Mouse (Mus musculus) lung, adult 2 months (tissue): ENCODE results near the gene Cnn1. TPM values are rescaled to one million over a fixed set of nuclear protein-coding genes. Genes with fewer than 3 reads are reported as not detected.

ENCODE experiments used
- DNase-seq: peaks from one replicate; pipeline ENCODE4 v3.0.0; 2022
- H3K4me1 ChIP-seq: fragments of 200-500 bp; 2 replicates; pipeline ENCODE4 v1.6.1; 2011; ENCODE audit warnings: low read length; ENCODE audit not compliant: control insufficient read depth, insufficient read depth
- H3K4me3 ChIP-seq: fragments of 200-500 bp; replicated peaks from 2 replicates; pipeline ENCODE3; 2011; ENCODE audit warnings: low read depth, mild to moderate bottlenecking, control low read depth, low read length; ENCODE audit errors: extremely low read depth
- CTCF ChIP-seq: fragments of 200-500 bp; IDR thresholded peaks from 2 replicates; pipeline ENCODE4 v1.5.1; 2011; ENCODE audit warnings: mild to moderate bottlenecking, low read length, control low read depth; ENCODE audit not compliant: insufficient read depth
- POLR2A ChIP-seq: fragments of 200-500 bp; IDR thresholded peaks from 2 replicates; pipeline ENCODE4 v1.6.1; 2011; ENCODE audit warnings: low read depth, mild to moderate bottlenecking, control low read depth, low read length, borderline replicate concordance; ENCODE audit errors: extremely low read depth
- WGBS: fragments of 180-500 bp; shearing (Covaris S2); methylation state at CpG from one replicate; pipeline ENCODE4 v1.1.7; 2018; 5-methylcytosine and 5-hydroxymethylcytosine counted together
- polyA plus RNA-seq: library from polyadenylated mRNA; depleted of rRNA; stranded (reverse); fragments of >200 nt; gene quantifications from 2 replicates; pipeline ENCODE4 v1.2.3, GENCODE M21; 2012; rRNA removed

The Cnn1 gene
- polyA plus RNA-seq, 1 experiment, result 94.3 TPM

- Histone ChIP-seq H3K4me3 (no peak overlapping the region), H3K4me1 (peaks cover 8% of the 10 kb centered on the region)
- no peak for TF ChIP-seq POLR2A
- TF ChIP-seq CTCF, result no peak
- WGBS, result 92% methylated on average over 3 of the region's 3 CpGs
- DNase-seq, result no peak
Measured at GRCm38 (mm10) chr9:22153810-22154209, 54.8 kb downstream of the Cnn1 start.

GRCm38 (mm10) chr9:22155614-22156013, 56.6 kb downstream of the Cnn1 start:
- Histone ChIP-seq H3K4me1 (peaks cover 8% of the 10 kb centered on the region), H3K4me3 (peak overlapping the region; percentile 50)
- DNase-seq, result peak; percentile 63
- peak; percentile 58 for TF ChIP-seq CTCF
- TF ChIP-seq POLR2A, result no peak
- 14% methylated on average over 10 of the region's 10 CpGs for WGBS

- Histone ChIP-seq H3K4me1 (peaks cover 8% of the 10 kb centered on the region), H3K4me3 (peak within 1 kb of the TSS; percentile 75)
- DNase-seq, result peak; percentile 98
- WGBS, result under 1% methylated on average over 65 of the region's 65 CpGs
- TF ChIP-seq CTCF (no peak), POLR2A (peak; percentile 90)
Measured at GRCm38 (mm10) chr9:22156497-22157245, 57.7 kb downstream of the Cnn1 start, which contains the start of gene Pigyl. TSS of gene Pigyl (plus strand) at chr9:22156846.

- TF ChIP-seq CTCF (no peak), POLR2A (no peak)
- Histone ChIP-seq H3K4me3 (peak overlapping the region; percentile 32), H3K4me1 (peaks cover 8% of the 10 kb centered on the region)
- no peak for DNase-seq
- 71% methylated on average over 34 of the region's 34 CpGs for WGBS
Measured at GRCm38 (mm10) chr9:22157516-22158265, 58.7 kb downstream of the Cnn1 start.

Other genes with a start within 250 kb of the Cnn1 start
- 262 and 278 TPM in 2 replicates for gene Dock6, start 246.6 kb upstream of the Cnn1 start, polyA plus RNA-seq
- 83.6 and 104 TPM in 2 replicates for gene Rab3d, start 181.0 kb upstream of the Cnn1 start, polyA plus RNA-seq
- 6.3 and 7.6 TPM in 2 replicates for gene Ccdc159, start 171.7 kb upstream of the Cnn1 start, polyA plus RNA-seq
- gene Tmem205, start 171.7 kb upstream of the Cnn1 start, polyA plus RNA-seq, result 190 and 194 TPM in 2 replicates
- gene Plppr2, start 162.2 kb upstream of the Cnn1 start, polyA plus RNA-seq, result 15.6 and 19.2 TPM in 2 replicates
- 10.1 and 10.8 TPM in 2 replicates for gene Swsap1, start 143.5 kb upstream of the Cnn1 start, polyA plus RNA-seq
- 10.7 and 11.1 TPM in 2 replicates for gene Epor, start 135.7 kb upstream of the Cnn1 start, polyA plus RNA-seq
- gene Rgl3, start 109.8 kb upstream of the Cnn1 start, polyA plus RNA-seq, result 24.8 and 30.6 TPM in 2 replicates
- 2.9 and 3.6 TPM in 2 replicates for gene Ccdc151, start 96.6 kb upstream of the Cnn1 start, polyA plus RNA-seq
- 52.9 and 58.0 TPM in 2 replicates for gene Prkcsh, start 96.4 kb upstream of the Cnn1 start, polyA plus RNA-seq
- 0.05 and 0.06 TPM in 2 replicates for gene Elavl3, start 47.2 kb upstream of the Cnn1 start, polyA plus RNA-seq
- not detected in 2 replicates for gene Gm49318, start 28.0 kb upstream of the Cnn1 start, polyA plus RNA-seq
- gene Zfp653, start 27.8 kb upstream of the Cnn1 start, polyA plus RNA-seq, result 20.3 and 23.1 TPM in 2 replicates
- 29.1 and 36.4 TPM in 2 replicates for gene Ecsit, start 13.8 kb upstream of the Cnn1 start, polyA plus RNA-seq
- 176 and 180 TPM in 2 replicates for gene Elof1, start 18.0 kb downstream of the Cnn1 start, polyA plus RNA-seq
- 47.7 and 54.5 TPM in 2 replicates for gene Acp5, start 36.5 kb downstream of the Cnn1 start, polyA plus RNA-seq
- 67.8 and 68.8 TPM in 2 replicates for gene Pigyl, start 57.6 kb downstream of the Cnn1 start, polyA plus RNA-seq
- gene Zfp872, start 88.9 kb downstream of the Cnn1 start, polyA plus RNA-seq, result 0.10 and 0.12 TPM in 2 replicates
- 18.2 and 20.3 TPM in 2 replicates for gene Zfp809, start 126.5 kb downstream of the Cnn1 start, polyA plus RNA-seq
- gene Zfp599, start 160.7 kb downstream of the Cnn1 start, polyA plus RNA-seq, result 0.09 and 0.18 TPM in 2 replicates
- 7.1 and 9.8 TPM in 2 replicates for gene Zfp810, start 208.4 kb downstream of the Cnn1 start, polyA plus RNA-seq